Mouse (Mus musculus) hindbrain, embryonic 15.5 days (tissue): ENCODE results near the gene Ubxn11. TPM values are rescaled to one million over a fixed set of nuclear protein-coding genes. Genes with fewer than 3 reads are reported as not detected.

Experiments used
- ATAC-seq: fragments of 200-750 bp; cut with Nextera tagmentation; 2 replicates; pipeline ENCODE4 v1.8.0; 2017; ENCODE audit warnings: low read depth, moderate number of reproducible peaks, moderate TSS enrichment; ENCODE audit not compliant: low FRiP score
- H3K27ac ChIP-seq: fragments of 300-500 bp; sonication (generic); replicated peaks from 2 replicates; pipeline ENCODE4 v1.5.1; 2015; ENCODE audit warnings: mild to moderate bottlenecking, inconsistent platforms
- H3K27me3 ChIP-seq: fragments of 300-500 bp; sonication (generic); 2 replicates; pipeline ENCODE4 v1.6.1; 2015; ENCODE audit warnings: control low read depth, inconsistent platforms
- H3K36me3 ChIP-seq: fragments of 300-500 bp; sonication (generic); 2 replicates; pipeline ENCODE4 v1.6.1; 2015; ENCODE audit warnings: control low read depth, inconsistent platforms
- H3K4me1 ChIP-seq: fragments of 300-500 bp; sonication (generic); replicated peaks from 2 replicates; pipeline ENCODE4 v1.6.1; 2015; ENCODE audit warnings: control low read depth, inconsistent platforms
- H3K4me2 ChIP-seq: fragments of 300-500 bp; sonication (generic); 2 replicates; pipeline ENCODE4 v1.6.1; 2015; ENCODE audit warnings: moderate library complexity, mild to moderate bottlenecking, inconsistent platforms
- H3K4me3 ChIP-seq: fragments of 300-500 bp; sonication (generic); 2 replicates; pipeline ENCODE4 v1.5.1; 2015; ENCODE audit warnings: mild to moderate bottlenecking, inconsistent platforms
- H3K9ac ChIP-seq: fragments of 300-500 bp; sonication (generic); 2 replicates; pipeline ENCODE4 v1.6.1; 2015; ENCODE audit warnings: inconsistent platforms
- H3K9me3 ChIP-seq: fragments of 300-500 bp; sonication (generic); 2 replicates; pipeline ENCODE4 v1.6.1; 2016; ENCODE audit warnings: control low read depth, inconsistent platforms
- WGBS: fragments of 180-500 bp; shearing (Covaris S2); methylation state at CpG from one replicate; pipeline ENCODE4 v1.1.7; 2015; 5-methylcytosine and 5-hydroxymethylcytosine counted together
- polyA plus RNA-seq: library from polyadenylated mRNA; unstranded; fragments of >200 nt; fragmentation: Nextera tagmentation; extraction: Ambion mirVana; gene quantifications from 2 replicates; pipeline ENCODE4 v1.2.1, GENCODE M21; 2015

The Ubxn11 gene
- polyA plus RNA-seq, 1 experiment from 2014 or later, result 21.3 TPM

GRCm38 (mm10) chr4:134094004-134094564 lies 8.3 kb upstream of the Ubxn11 start:
- H3K9ac ChIP-seq, result no peak overlapping the region
- no peaks in the 10 kb centered on the region for H3K9me3 ChIP-seq
- H3K36me3 ChIP-seq, result no peaks in the 10 kb centered on the region
- H3K4me3 ChIP-seq, result no peak overlapping the region
- H3K4me1 ChIP-seq, result no peaks in the 10 kb centered on the region
- no peak overlapping the region for H3K4me2 ChIP-seq
- 87% methylated on average over 7 of the region's 7 CpGs for WGBS
- H3K27me3 ChIP-seq, result 0 out of 2 replicates have a peak, but pooled peaks cover 2% of the 10 kb centered on the region
- H3K27ac ChIP-seq, result no peak overlapping the region
- ATAC-seq, result no peak

GRCm38 (mm10) chr4:134094923-134095547 lies 7.3 kb upstream of the Ubxn11 start, which contains the start of gene Cd52:
TSS of gene Cd52 (minus strand) at chr4:134095082.
- WGBS, result 71% methylated on average over 3 of the region's 3 CpGs

GRCm38 (mm10) chr4:134096120-134096519 lies 6.2 kb upstream of the Ubxn11 start:
- no peak for ATAC-seq
- 86% methylated on average over 3 of the region's 3 CpGs for WGBS
- no peaks in the 10 kb centered on the region for H3K9me3 ChIP-seq
- H3K27me3 ChIP-seq, result 0 out of 2 replicates have a peak, but pooled peaks cover 2% of the 10 kb centered on the region
- H3K27ac ChIP-seq, result no peak overlapping the region
- H3K9ac ChIP-seq, result no peak overlapping the region
- no peak overlapping the region for H3K4me3 ChIP-seq
- no peaks in the 10 kb centered on the region for H3K4me1 ChIP-seq
- H3K36me3 ChIP-seq, result no peaks in the 10 kb centered on the region
- no peak overlapping the region for H3K4me2 ChIP-seq

More at GRCm38 (mm10) chr4:134094923-134095547, 7.3 kb upstream of the Ubxn11 start, which contains the start of gene Cd52:
- H3K4me2 ChIP-seq, result no peak within 1 kb of the TSS
- H3K4me3 ChIP-seq, result no peak within 1 kb of the TSS
- no peak for ATAC-seq
- H3K27ac ChIP-seq, result no peak within 1 kb of the TSS
- H3K27me3 ChIP-seq, result 0 out of 2 replicates have a peak, but pooled peaks cover 2% of the 10 kb centered on the region
- H3K9ac ChIP-seq, result no peak within 1 kb of the TSS
- H3K9me3 ChIP-seq, result no peaks in the 10 kb centered on the region
- H3K36me3 ChIP-seq, result no peaks in the 10 kb centered on the region
- H3K4me1 ChIP-seq, result no peaks in the 10 kb centered on the region

- no peak overlapping the region for H3K9ac ChIP-seq
- 0 out of 2 replicates have a peak, but pooled peaks cover 2% of the 10 kb centered on the region for H3K27me3 ChIP-seq
- no peaks in the 10 kb centered on the region for H3K9me3 ChIP-seq
- H3K36me3 ChIP-seq, result no peaks in the 10 kb centered on the region
- no peak for ATAC-seq
- no peaks in the 10 kb centered on the region for H3K4me1 ChIP-seq
- H3K27ac ChIP-seq, result no peak overlapping the region
- no peak overlapping the region for H3K4me2 ChIP-seq
- H3K4me3 ChIP-seq, result no peak overlapping the region
- WGBS, result 80% methylated on average over 5 of the region's 5 CpGs
These were observed 5.3 kb upstream of the Ubxn11 start for GRCm38 (mm10) chr4:134097015-134097608.

GRCm38 (mm10) chr4:134098628-134099027 lies 3.7 kb upstream of the Ubxn11 start:
- Histone ChIP-seq H3K27ac (no peak overlapping the region), H3K9ac (no peak overlapping the region), H3K27me3 (0 out of 2 replicates have a peak, but pooled peaks cover 2% of the 10 kb centered on the region), H3K4me1 (peaks cover 7% of the 10 kb centered on the region; the same call in 1 of the 2 replicates), H3K36me3 (no peaks in the 10 kb centered on the region), H3K9me3 (no peaks in the 10 kb centered on the region), H3K4me3 (no peak overlapping the region), H3K4me2 (no peak overlapping the region)
- 80% methylated on average over 8 of the region's 8 CpGs for WGBS
- no peak for ATAC-seq

- Histone ChIP-seq H3K9ac (no peak overlapping the region), H3K4me3 (no peak overlapping the region), H3K27me3 (no peaks in the 10 kb centered on the region), H3K27ac (no peak overlapping the region), H3K9me3 (no peaks in the 10 kb centered on the region), H3K4me2 (no peak overlapping the region), H3K4me1 (peaks cover 7% of the 10 kb centered on the region; the same call in 1 of the 2 replicates), H3K36me3 (no peaks in the 10 kb centered on the region)
- 85% methylated on average over 4 of the region's 4 CpGs for WGBS
- no peak for ATAC-seq
These were observed 2.1 kb upstream of the Ubxn11 start for GRCm38 (mm10) chr4:134100245-134100644.

- H3K4me2 ChIP-seq, result peak overlapping the region; percentile 63
- no peaks in the 10 kb centered on the region for H3K36me3 ChIP-seq
- H3K9ac ChIP-seq, result peak overlapping the region; percentile 51
- peaks cover 7% of the 10 kb centered on the region; the same call in 1 of the 2 replicates for H3K4me1 ChIP-seq
- no peak overlapping the region; the same call in 1 of the 2 replicates for H3K27ac ChIP-seq
- peak; percentile 82 for ATAC-seq
- no peaks in the 10 kb centered on the region for H3K9me3 ChIP-seq
- no peaks in the 10 kb centered on the region for H3K27me3 ChIP-seq
- H3K4me3 ChIP-seq, result peak overlapping the region; percentile 72
- WGBS, result 3% methylated on average over 21 of the region's 21 CpGs
These were observed 361 bp downstream of the Ubxn11 start for GRCm38 (mm10) chr4:134102742-134103119.

- no peak overlapping the region for H3K4me2 ChIP-seq
- peaks cover 7% of the 10 kb centered on the region; the same call in 1 of the 2 replicates for H3K4me1 ChIP-seq
- no peaks in the 10 kb centered on the region for H3K27me3 ChIP-seq
- no peak overlapping the region for H3K27ac ChIP-seq
- no peak overlapping the region for H3K4me3 ChIP-seq
- ATAC-seq, result no peak
- WGBS, result 81% methylated on average over 7 of the region's 7 CpGs
- no peaks in the 10 kb centered on the region for H3K9me3 ChIP-seq
- no peak overlapping the region for H3K9ac ChIP-seq
- no peaks in the 10 kb centered on the region for H3K36me3 ChIP-seq
These were observed 3.7 kb downstream of the Ubxn11 start for GRCm38 (mm10) chr4:134106105-134106504.

GRCm38 (mm10) chr4:134107730-134108129 lies 5.4 kb downstream of the Ubxn11 start:
- 85% methylated on average over 7 of the region's 7 CpGs for WGBS
- Histone ChIP-seq H3K4me2 (no peak overlapping the region), H3K27ac (no peak overlapping the region), H3K9ac (no peak overlapping the region), H3K27me3 (no peaks in the 10 kb centered on the region), H3K4me3 (no peak overlapping the region), H3K4me1 (peaks cover 7% of the 10 kb centered on the region; the same call in 1 of the 2 replicates), H3K36me3 (no peaks in the 10 kb centered on the region), H3K9me3 (no peaks in the 10 kb centered on the region)
- no peak for ATAC-seq

- Histone ChIP-seq H3K4me1 (peaks cover 3% of the 10 kb centered on the region; the same call in 1 of the 2 replicates), H3K4me3 (no peak overlapping the region), H3K9ac (no peak overlapping the region), H3K4me2 (no peak overlapping the region), H3K27ac (no peak overlapping the region), H3K27me3 (no peaks in the 10 kb centered on the region), H3K9me3 (no peaks in the 10 kb centered on the region), H3K36me3 (no peaks in the 10 kb centered on the region)
- ATAC-seq, result no peak
- WGBS, result 70% methylated on average over 5 of the region's 5 CpGs
These were observed 5.8 kb downstream of the Ubxn11 start for GRCm38 (mm10) chr4:134108196-134108595.

GRCm38 (mm10) chr4:134110653-134111052 lies 8.3 kb downstream of the Ubxn11 start:
- WGBS, result 42% methylated on average over 3 of the region's 3 CpGs

GRCm38 (mm10) chr4:134112403-134112802 lies 10.0 kb downstream of the Ubxn11 start:
- Histone ChIP-seq H3K9me3 (no peaks in the 10 kb centered on the region), H3K4me3 (no peak overlapping the region), H3K4me2 (no peak overlapping the region), H3K9ac (no peak overlapping the region), H3K4me1 (no peaks in the 10 kb centered on the region), H3K27me3 (no peaks in the 10 kb centered on the region), H3K36me3 (no peaks in the 10 kb centered on the region), H3K27ac (no peak overlapping the region)
- WGBS, result 84% methylated on average over 6 of the region's 6 CpGs
- ATAC-seq, result no peak

More at GRCm38 (mm10) chr4:134110653-134111052, 8.3 kb downstream of the Ubxn11 start:
- H3K4me3 ChIP-seq, result no peak overlapping the region
- no peak overlapping the region for H3K9ac ChIP-seq
- no peak overlapping the region for H3K4me2 ChIP-seq
- H3K27ac ChIP-seq, result no peak overlapping the region
- no peaks in the 10 kb centered on the region for H3K27me3 ChIP-seq
- H3K4me1 ChIP-seq, result no peaks in the 10 kb centered on the region
- H3K36me3 ChIP-seq, result no peaks in the 10 kb centered on the region
- H3K9me3 ChIP-seq, result no peaks in the 10 kb centered on the region
- ATAC-seq, result no peak
